Mouse (Mus musculus) hindbrain, embryonic 15.5 days (tissue): ENCODE results near the gene Ltbp3. TPM values are rescaled to one million over a fixed set of nuclear protein-coding genes. Genes with fewer than 3 reads are reported as not detected.

Experiments
- ATAC-seq: fragments of 200-750 bp; cut with Nextera tagmentation; 2 replicates; pipeline ENCODE4 v1.8.0; 2017; ENCODE audit warnings: low read depth, moderate number of reproducible peaks, moderate TSS enrichment; ENCODE audit not compliant: low FRiP score
- H3K27ac ChIP-seq: fragments of 300-500 bp; sonication (generic); replicated peaks from 2 replicates; pipeline ENCODE4 v1.5.1; 2015; ENCODE audit warnings: mild to moderate bottlenecking, inconsistent platforms
- H3K27me3 ChIP-seq: fragments of 300-500 bp; sonication (generic); 2 replicates; pipeline ENCODE4 v1.6.1; 2015; ENCODE audit warnings: control low read depth, inconsistent platforms
- H3K36me3 ChIP-seq: fragments of 300-500 bp; sonication (generic); 2 replicates; pipeline ENCODE4 v1.6.1; 2015; ENCODE audit warnings: control low read depth, inconsistent platforms
- H3K4me1 ChIP-seq: fragments of 300-500 bp; sonication (generic); replicated peaks from 2 replicates; pipeline ENCODE4 v1.6.1; 2015; ENCODE audit warnings: control low read depth, inconsistent platforms
- H3K4me2 ChIP-seq: fragments of 300-500 bp; sonication (generic); 2 replicates; pipeline ENCODE4 v1.6.1; 2015; ENCODE audit warnings: moderate library complexity, mild to moderate bottlenecking, inconsistent platforms
- H3K4me3 ChIP-seq: fragments of 300-500 bp; sonication (generic); 2 replicates; pipeline ENCODE4 v1.5.1; 2015; ENCODE audit warnings: mild to moderate bottlenecking, inconsistent platforms
- H3K9ac ChIP-seq: fragments of 300-500 bp; sonication (generic); 2 replicates; pipeline ENCODE4 v1.6.1; 2015; ENCODE audit warnings: inconsistent platforms
- H3K9me3 ChIP-seq: fragments of 300-500 bp; sonication (generic); 2 replicates; pipeline ENCODE4 v1.6.1; 2016; ENCODE audit warnings: control low read depth, inconsistent platforms
- WGBS: fragments of 180-500 bp; shearing (Covaris S2); methylation state at CpG from one replicate; pipeline ENCODE4 v1.1.7; 2015; 5-methylcytosine and 5-hydroxymethylcytosine counted together
- polyA plus RNA-seq: library from polyadenylated mRNA; unstranded; fragments of >200 nt; fragmentation: Nextera tagmentation; extraction: Ambion mirVana; gene quantifications from 2 replicates; pipeline ENCODE4 v1.2.1, GENCODE M21; 2015

The Ltbp3 gene
- polyA plus RNA-seq, 1 experiment from 2014 or later: 15.2 TPM

DNA sequence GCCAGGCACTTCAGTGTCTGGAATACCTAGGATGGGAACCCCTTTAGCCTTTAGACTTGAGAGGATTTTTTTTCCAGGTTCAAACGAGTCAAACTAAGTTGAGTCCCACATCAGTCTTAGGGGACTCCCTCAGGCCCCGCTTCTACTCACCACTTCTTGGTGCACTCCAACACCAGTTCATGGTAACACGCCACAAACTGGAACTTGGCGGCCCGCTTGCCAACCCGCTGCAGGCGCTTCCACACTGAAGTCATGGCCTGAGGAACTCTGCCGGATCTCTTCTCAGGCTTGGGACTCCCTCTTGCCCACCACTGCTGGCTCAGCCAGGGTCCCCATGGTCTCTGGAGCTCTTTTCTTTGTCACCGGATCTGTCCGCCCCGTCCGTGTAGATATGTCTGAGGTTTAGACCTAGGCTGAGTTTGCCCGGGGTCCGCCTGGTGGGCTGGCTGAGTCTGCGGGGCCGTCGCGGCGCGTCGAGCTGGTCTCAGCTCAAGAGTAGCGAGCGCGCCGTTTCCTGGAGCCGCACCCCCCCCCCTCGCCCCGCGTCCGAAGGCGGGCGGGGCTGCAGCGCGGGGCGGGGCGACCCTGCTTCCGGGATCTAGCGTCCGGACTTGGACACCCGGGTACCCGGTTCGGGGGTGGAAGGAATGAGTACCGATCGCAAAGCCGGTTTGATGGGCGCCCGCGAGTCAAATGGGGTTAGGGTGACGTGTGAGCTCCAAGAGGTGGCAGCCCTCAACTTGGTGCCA, 14.8 kb upstream of the Ltbp3 start, which contains the start of gene Ehbp1l1:
Gene Ehbp1l1 (minus strand): TSS at position 551 of the 749 bp plus-strand sequence.
- H3K4me3 ChIP-seq: peak within 1 kb of the TSS; percentile 81
- H3K9ac ChIP-seq: peak within 1 kb of the TSS; percentile 94
- ATAC-seq: no peak
- H3K36me3 ChIP-seq: peaks cover 13% of the 10 kb centered on the region
- H3K27ac ChIP-seq: peak within 1 kb of the TSS; percentile 53; the same call in 1 of the 2 replicates
- H3K4me1 ChIP-seq: peaks cover 59% of the 10 kb centered on the region
- H3K9me3 ChIP-seq: no peaks in the 10 kb centered on the region
- no peaks in the 10 kb centered on the region for H3K27me3 ChIP-seq
- 12% methylated on average over 49 of the region's 49 CpGs for WGBS
- peak within 1 kb of the TSS; percentile 97 for H3K4me2 ChIP-seq

DNA sequence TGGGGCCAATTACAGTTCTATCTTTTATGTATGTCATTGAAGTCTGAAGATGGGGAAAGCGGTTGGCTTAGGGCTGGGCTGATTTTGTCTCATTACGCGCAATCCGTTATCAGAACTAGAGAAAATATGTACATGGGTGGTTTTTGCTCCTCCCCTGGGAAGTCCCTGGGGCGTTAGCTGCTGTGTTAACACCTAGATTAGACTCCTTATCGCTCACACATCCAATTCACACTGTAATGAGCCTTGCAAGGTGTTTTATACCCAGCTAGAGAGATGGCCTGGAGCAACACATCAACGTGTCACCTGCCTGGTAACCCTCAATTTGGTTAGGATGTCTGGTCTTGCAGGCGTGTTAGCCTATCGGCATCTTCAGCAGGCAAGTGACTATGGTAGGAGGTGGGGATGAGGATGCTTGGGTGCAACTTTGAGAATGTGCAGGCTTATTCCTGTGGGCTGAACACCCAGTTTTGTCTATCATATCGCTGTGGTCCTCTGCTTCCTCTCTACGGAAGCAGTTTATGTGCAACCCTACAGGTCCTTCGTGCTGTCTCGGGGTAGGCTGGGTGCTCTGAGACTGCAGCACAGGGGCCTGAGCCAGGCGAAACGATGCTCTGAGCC, 13.6 kb upstream of the Ltbp3 start:
- Histone ChIP-seq H3K9me3 (no peaks in the 10 kb centered on the region), H3K4me1 (peaks cover 68% of the 10 kb centered on the region), H3K27me3 (no peaks in the 10 kb centered on the region), H3K27ac (peak overlapping the region; percentile 53; the same call in 1 of the 2 replicates), H3K36me3 (0 out of 2 replicates have a peak, but pooled peaks cover 6% of the 10 kb centered on the region), H3K4me3 (peak overlapping the region; percentile 81), H3K4me2 (peak overlapping the region; percentile 97), H3K9ac (peak overlapping the region; percentile 94)
- 80% methylated on average over 15 of the region's 15 CpGs for WGBS
- ATAC-seq: no peak

DNA sequence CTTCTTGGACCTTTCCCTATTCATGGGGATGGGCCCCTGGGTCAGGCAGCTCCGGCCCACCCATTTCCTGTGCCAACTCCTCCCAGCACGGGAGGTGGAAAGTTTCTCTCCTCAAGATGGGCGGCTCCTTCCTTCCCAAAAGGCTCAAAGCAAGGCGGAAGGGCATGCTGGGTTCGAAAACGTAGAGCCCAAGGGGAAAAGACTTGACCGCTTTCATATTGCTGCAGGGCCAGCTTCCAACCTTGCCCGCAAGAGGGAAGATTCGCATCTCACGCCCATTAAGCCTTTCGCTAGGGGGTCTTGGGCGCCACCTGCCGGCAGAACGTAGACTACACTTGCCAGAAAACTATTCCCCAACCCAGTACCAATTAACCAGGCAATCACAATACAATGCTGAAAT, 13.0 kb upstream of the Ltbp3 start:
- Histone ChIP-seq H3K4me1 (peaks cover 68% of the 10 kb centered on the region), H3K4me2 (peak overlapping the region; percentile 97), H3K36me3 (0 out of 2 replicates have a peak, but pooled peaks cover 6% of the 10 kb centered on the region), H3K9ac (peak overlapping the region; percentile 94), H3K27me3 (no peaks in the 10 kb centered on the region), H3K9me3 (no peaks in the 10 kb centered on the region), H3K27ac (peak overlapping the region; percentile 91), H3K4me3 (peak overlapping the region; percentile 81)
- ATAC-seq: no peak
- WGBS: 4% methylated on average over 14 of the region's 14 CpGs

DNA sequence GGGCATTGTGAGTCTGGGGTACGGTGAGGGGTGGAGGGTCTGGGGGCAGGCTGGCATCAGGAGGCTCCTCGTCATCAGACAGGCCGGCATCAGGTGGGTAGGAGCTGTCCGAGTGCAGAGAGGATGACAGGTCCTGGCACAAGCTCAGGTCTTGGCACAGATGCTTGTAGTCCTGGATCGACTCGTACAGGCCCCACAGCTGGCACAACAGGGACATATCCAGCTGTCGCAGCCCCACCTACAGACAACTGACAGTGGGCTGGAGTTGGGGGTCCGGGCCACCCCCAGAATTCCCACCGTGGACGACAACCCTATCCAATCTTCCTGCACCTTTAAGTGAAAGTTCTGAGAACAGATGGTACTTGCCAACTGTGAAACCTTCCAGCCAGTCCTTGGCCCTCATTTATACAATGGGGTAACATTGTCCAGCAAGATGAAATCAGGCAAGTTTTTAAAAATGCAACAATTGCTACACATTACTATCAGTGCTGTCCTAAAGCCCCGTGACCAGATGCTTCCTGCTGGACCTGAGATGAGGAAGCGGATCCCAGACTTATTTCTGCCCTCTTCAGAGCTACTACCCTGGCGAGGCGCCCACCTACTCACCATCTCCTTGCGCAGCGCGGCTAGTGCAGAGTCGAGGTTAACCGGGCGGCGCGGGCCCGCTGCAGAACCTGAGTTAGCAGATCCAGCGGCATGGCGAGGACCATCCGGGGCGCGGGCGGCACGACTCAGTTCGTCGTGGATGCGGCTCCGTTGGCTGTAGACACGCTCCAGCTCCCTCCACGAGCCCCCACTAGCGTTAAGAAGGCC, 11.9 kb upstream of the Ltbp3 start:
- Histone ChIP-seq H3K4me2 (peak overlapping the region; percentile 97), H3K9ac (peak overlapping the region; percentile 94), H3K27ac (peak overlapping the region; percentile 91), H3K4me3 (peak overlapping the region; percentile 81), H3K4me1 (peaks cover 68% of the 10 kb centered on the region), H3K27me3 (no peaks in the 10 kb centered on the region), H3K9me3 (no peaks in the 10 kb centered on the region), H3K36me3 (no peaks in the 10 kb centered on the region)
- peak; percentile 7; the same call in 1 of the 2 replicates for ATAC-seq
- 4% methylated on average over 37 of the region's 37 CpGs for WGBS

DNA sequence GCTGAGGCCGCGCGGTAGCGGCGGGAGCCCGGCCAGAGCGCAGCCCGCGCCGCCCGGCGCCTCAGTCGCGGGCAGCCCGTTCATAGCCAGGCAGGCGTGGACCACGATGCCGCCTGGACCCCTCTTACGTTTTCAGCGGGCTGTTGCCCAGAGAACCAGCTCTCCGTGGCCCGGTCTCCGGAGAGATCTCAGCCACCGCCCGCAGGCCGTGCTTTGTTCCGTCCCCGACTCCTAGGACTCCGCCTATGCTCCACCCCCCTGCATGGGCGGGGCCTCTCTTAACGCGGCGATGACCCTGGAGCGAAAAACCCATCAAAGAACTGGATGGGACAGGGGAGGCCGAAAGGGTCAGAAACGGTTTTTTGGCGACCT, 11.3 kb upstream of the Ltbp3 start, which contains the start of gene Fam89b:
Gene Fam89b (minus strand): TSS at position 210 of the 372 bp plus-strand sequence.
- no peaks in the 10 kb centered on the region for H3K36me3 ChIP-seq
- WGBS: under 1% methylated on average over 37 of the region's 37 CpGs
- no peaks in the 10 kb centered on the region for H3K27me3 ChIP-seq
- H3K27ac ChIP-seq: peak within 1 kb of the TSS; percentile 91
- no peaks in the 10 kb centered on the region for H3K9me3 ChIP-seq
- H3K4me3 ChIP-seq: peak within 1 kb of the TSS; percentile 81
- H3K4me1 ChIP-seq: peaks cover 67% of the 10 kb centered on the region
- H3K9ac ChIP-seq: peak within 1 kb of the TSS; percentile 94
- peak; percentile 82 for ATAC-seq
- H3K4me2 ChIP-seq: peak within 1 kb of the TSS; percentile 97

DNA sequence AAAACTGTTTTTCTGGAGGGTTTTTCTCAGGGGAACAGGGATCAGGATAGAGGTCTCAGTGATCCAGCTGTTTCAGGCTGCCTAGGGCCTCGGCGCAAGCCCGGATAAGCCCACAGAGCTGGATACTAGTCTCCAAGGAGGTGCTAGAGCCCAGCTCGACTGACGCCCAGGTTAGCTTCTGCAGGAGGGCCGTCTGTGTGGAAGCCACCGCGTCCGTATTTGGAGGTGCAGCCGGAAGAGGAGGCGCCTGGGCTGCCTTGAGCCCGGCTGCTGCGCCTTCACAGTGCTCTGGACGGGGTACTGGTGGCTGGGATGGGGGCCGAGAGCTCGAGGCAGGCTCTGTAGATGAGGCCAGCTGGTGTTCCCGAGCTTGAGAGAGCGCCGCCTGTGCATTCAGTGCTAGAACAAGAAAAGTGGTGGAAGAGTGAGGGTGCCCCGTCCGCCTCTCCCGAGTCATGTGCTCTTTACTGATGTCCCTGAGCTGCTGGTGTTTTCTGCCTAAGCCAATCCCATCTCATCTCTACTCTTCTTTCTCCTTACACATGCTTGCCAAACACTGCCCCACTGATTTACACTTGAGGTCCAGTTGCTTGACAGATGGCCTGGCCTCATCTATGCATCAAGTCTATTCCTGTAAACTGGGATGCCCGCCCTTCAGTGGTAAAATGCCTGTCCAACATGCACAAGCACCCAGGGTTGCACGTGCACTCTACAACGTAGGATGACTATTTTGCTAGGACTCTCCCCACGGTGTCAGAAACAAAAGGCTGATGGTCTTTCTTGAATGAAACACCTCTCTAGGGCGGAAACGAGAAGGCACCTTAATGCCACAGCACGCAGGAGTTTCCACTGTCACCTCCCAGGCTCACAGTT, 10.2 kb upstream of the Ltbp3 start:
- Histone ChIP-seq H3K9me3 (no peaks in the 10 kb centered on the region), H3K36me3 (no peaks in the 10 kb centered on the region), H3K9ac (peak overlapping the region; percentile 73), H3K27me3 (no peaks in the 10 kb centered on the region), H3K4me2 (peak overlapping the region; percentile 97), H3K27ac (no peak overlapping the region), H3K4me1 (peaks cover 56% of the 10 kb centered on the region), H3K4me3 (peak overlapping the region; percentile 81)
- 73% methylated on average over 29 of the region's 29 CpGs for WGBS
- ATAC-seq: no peak

DNA sequence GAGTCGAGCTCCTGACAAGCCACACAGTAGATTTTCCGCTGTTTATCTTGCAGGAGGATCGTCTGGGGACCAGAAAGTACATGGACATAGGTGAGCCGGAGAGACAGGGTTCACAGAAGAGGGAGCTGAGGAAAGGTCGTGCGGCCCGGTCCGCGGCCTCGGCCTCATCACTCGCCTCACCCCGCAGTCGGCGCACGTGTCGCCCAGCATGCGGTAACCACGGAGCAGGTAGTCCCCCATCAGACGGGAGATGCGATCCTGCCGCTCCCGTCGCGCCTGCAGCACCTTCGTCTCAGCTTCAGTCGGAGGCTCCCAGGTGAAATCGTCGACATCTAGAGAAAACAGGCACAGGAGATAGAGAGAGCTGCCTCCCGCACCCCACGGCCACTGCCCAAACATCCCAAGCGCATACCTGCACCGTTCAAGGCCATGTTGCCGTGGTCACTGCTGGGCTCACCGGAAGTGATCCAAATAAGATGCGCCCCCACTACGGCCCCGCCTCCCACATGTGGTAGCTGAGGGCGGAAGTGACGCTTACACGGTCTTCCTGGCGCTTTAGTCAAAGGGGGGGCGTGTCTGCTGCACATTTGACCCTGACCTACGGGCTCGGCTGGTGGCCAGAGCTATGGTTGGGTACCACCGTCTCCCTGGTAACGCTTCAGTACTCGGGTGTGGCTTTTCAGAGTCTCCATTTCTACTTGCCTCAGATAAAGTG, 9.3 kb upstream of the Ltbp3 start:
- Histone ChIP-seq H3K36me3 (no peaks in the 10 kb centered on the region), H3K27me3 (0 out of 2 replicates have a peak, but pooled peaks cover 3% of the 10 kb centered on the region), H3K4me2 (peak overlapping the region; percentile 97), H3K4me1 (peaks cover 47% of the 10 kb centered on the region), H3K27ac (peak overlapping the region; percentile 78), H3K9me3 (no peaks in the 10 kb centered on the region), H3K9ac (peak overlapping the region; percentile 73), H3K4me3 (peak overlapping the region; percentile 81)
- peak; percentile 85 for ATAC-seq
- under 1% methylated on average over 47 of the region's 47 CpGs for WGBS

DNA sequence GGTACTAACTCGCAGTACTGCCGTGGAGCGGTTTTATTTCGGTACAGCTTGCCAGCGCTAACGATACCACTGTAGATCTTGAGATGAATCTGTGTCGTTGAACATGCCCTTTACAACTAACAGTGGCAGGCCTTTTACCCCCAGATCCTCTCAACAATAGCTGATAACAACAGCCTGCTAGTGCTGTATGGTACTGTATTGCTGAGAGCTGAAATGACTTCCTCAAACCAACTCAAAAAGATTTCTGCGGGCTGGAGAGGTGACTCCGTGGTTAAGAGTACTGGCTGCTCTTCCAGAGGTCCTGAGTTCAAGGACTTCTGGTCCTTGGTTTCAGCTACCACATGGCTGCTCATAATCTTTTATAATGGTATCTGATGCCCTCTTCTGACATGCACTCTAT, 6.4 kb upstream of the Ltbp3 start:
- Histone ChIP-seq H3K9me3 (no peaks in the 10 kb centered on the region), H3K27ac (no peak overlapping the region), H3K9ac (no peak overlapping the region), H3K4me3 (no peak overlapping the region), H3K4me1 (peaks cover 24% of the 10 kb centered on the region), H3K36me3 (no peaks in the 10 kb centered on the region), H3K4me2 (no peak overlapping the region), H3K27me3 (0 out of 2 replicates have a peak, but pooled peaks cover 8% of the 10 kb centered on the region)
- whole genome bisulfite sequencing: 80% methylated on average over 9 of the region's 9 CpGs
- no peak for ATAC-seq

DNA sequence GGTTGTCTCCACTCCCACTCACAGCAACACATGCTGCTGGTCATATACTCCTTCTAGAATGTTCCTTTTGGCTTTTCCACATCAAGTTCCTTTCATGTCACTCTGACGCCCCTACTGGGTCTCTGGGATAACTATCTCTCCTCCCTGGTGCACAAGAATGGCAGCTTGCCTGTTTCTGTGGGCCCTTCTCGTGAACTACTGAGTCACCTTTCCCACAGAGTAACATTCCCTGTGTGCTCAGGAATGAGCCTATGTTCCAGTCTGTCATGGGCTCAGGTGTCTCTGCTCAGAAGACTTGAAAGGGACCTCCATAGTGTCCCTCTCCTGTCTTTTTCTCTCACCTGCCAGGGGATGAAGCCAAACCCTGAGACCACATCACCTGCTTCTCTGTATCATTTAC, 1.3 kb upstream of the Ltbp3 start:
- Histone ChIP-seq H3K9me3 (no peaks in the 10 kb centered on the region), H3K36me3 (no peaks in the 10 kb centered on the region), H3K4me1 (peaks cover 32% of the 10 kb centered on the region), H3K9ac (no peak overlapping the region), H3K27ac (no peak overlapping the region), H3K27me3 (peaks cover 17% of the 10 kb centered on the region; the same call in 1 of the 2 replicates), H3K4me3 (no peak overlapping the region), H3K4me2 (no peak overlapping the region)
- 68% methylated on average over 2 of the region's 2 CpGs for WGBS
- ATAC-seq: no peak

DNA sequence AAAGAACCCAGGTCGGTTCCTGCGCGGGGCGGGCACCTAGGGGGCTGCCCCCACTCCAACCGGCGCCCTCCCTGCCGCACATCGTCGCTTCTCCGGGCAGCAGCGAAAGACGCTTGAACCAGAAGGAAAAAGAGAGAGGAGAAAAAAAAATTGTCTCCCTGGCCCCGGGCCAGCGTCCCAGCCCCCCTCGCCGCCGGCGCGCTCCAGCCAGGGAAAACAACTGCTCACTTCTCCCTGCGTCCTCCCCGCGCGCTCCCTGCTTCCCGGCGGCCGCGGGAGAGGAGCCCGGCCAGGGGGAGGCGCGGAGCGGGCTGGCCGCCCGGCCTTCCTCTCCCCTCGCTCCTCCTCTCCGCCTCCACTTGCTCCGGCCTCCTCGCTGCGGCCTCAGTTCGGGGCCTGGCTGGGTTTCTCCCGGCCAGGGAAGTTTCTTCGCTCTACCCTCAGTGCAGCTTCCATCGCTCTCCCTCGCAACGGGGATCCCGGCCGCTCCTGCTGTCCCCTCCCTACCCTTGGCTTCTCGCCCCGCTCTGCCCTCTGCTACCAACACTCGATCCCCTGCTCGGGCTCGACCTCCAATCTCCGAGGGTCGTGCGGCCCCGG, 1.0 kb downstream of the Ltbp3 start:
- peaks cover 32% of the 10 kb centered on the region for H3K27me3 ChIP-seq
- peak; percentile 61 for ATAC-seq
- H3K36me3 ChIP-seq: no peaks in the 10 kb centered on the region
- peak overlapping the region; percentile 43 for H3K4me3 ChIP-seq
- H3K4me2 ChIP-seq: peak overlapping the region; percentile 76
- H3K27ac ChIP-seq: peak overlapping the region; percentile 89
- peaks cover 46% of the 10 kb centered on the region for H3K4me1 ChIP-seq
- under 1% methylated on average over 51 of the region's 55 CpGs for WGBS
- H3K9me3 ChIP-seq: no peaks in the 10 kb centered on the region
- peak overlapping the region; percentile 54 for H3K9ac ChIP-seq
